Mouse (Mus musculus) leukemia stem cell, adult 10-12 weeks (primary cell): ENCODE results near the gene Ace. TPM values are rescaled to one million over a fixed set of nuclear protein-coding genes. Genes with fewer than 3 reads are reported as not detected.

ENCODE experiments used
- polyA plus RNA-seq: library from polyadenylated mRNA; stranded (reverse); fragments of >175 nt; gene quantifications from 2 replicates; pipeline ENCODE4 v1.2.3, GENCODE M21; 2012; ENCODE audit warnings: low replicate concordance

The Ace gene
- 5.4 and 11.1 TPM in 2 replicates for polyA plus RNA-seq

DNA sequence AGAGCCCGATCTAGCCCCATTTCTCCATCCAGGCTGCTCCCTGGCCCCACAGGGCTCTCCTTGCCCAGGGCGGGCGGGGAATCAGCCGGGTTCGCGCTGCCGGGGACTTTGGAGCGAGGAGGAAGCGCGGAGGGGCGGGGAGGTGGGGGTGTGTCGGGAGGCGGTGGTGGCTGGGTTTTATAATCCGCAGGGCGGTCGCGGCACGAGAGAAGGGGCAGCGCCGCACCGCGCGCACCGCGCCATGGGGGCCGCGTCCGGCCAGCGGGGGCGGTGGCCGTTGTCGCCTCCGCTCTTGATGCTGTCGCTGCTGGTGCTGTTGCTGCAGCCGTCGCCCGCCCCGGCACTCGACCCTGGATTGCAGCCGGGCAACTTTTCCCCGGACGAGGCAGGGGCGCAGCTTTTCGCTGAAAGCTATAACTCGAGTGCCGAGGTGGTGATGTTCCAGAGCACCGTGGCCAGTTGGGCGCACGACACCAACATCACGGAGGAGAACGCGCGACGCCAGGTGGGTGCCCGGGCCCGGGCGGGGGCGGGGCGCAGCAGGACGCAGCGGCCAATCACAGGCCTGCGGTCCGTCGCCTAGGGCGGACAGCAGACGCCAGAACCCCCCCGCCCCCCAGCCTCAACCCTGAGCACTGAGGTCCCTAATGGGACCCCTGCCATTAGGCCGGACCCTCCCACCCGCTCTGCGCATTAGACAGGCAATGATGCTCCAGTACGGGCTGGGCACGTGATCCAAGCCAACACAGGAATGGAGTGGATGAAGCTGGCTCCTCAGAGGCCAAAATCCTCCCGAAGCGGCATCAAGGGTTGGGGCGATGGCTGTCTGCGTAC is at the start of gene Ace:
Gene Ace (plus strand): TSS at position 205 of the 834 bp plus-strand sequence.

GRCm38 (mm10) chr11:105952911-105953386 is 14.8 kb upstream of the Ace start, which contains the start of gene Cyb561:
TSS of gene Cyb561 (minus strand) at chr11:105953336.

DNA sequence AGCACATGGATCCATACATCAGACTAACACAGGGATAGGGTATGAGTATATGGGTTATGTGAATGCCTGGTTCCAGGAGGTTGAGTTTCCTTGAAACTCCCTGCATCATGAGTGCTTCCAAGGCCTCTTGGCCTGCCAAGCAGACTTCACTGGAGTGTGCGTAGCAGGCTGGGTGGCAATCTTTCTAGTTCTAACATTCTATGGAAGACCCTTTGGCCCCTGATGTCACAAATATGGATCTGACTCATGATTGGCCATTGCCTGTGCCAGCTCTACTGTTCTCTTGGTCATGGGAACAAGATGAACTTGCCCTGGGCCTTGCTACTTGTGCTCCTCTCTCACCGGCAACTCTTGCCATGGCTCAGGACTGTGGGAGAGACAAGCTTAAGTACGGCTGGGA is 26.6 kb downstream of the Ace start, which contains the start of gene Ace3:
Gene Ace3 (plus strand): TSS at position 301 of the 400 bp plus-strand sequence.

GRCm38 (mm10) chr11:106007821-106008220 is 40.1 kb downstream of the Ace start, which contains the start of gene Kcnh6:
TSS of gene Kcnh6 (plus strand) at chr11:106008124.

GRCm38 (mm10) chr11:106036548-106037417 is 69.0 kb downstream of the Ace start, which contains the start of gene Dcaf7:
TSS of gene Dcaf7 (plus strand) at chr11:106036872.

Other genes with a start within 250 kb of the Ace start
- gene Cyb561, start 14.6 kb upstream of the Ace start, polyA plus RNA-seq: 0.44 TPM in 1 of 2 replicates, not detected in the other
- not detected in 2 replicates for gene Ace3, start 26.7 kb downstream of the Ace start, polyA plus RNA-seq
- not detected in 2 replicates for gene Kcnh6, start 40.2 kb downstream of the Ace start, polyA plus RNA-seq
- 34.4 and 37.9 TPM in 2 replicates for gene Dcaf7, start 68.9 kb downstream of the Ace start, polyA plus RNA-seq
- gene Taco1, start 98.1 kb downstream of the Ace start, polyA plus RNA-seq: 15.6 and 22.6 TPM in 2 replicates
- gene Map3k3, start 116.7 kb downstream of the Ace start, polyA plus RNA-seq: 4.8 and 5.7 TPM in 2 replicates
- not detected in 2 replicates for gene Gm10840, start 192.9 kb downstream of the Ace start, polyA plus RNA-seq
- 142 and 144 TPM in 2 replicates for gene Limd2, start 192.9 kb downstream of the Ace start, polyA plus RNA-seq
- gene Strada, start 234.2 kb downstream of the Ace start, polyA plus RNA-seq: 49.2 and 63.9 TPM in 2 replicates
- gene Ccdc47, start 248.4 kb downstream of the Ace start, polyA plus RNA-seq: 0.83 and 1.2 TPM in 2 replicates
- 7.5 and 8.1 TPM in 2 replicates for gene Ddx42, start 249.0 kb downstream of the Ace start, polyA plus RNA-seq